Mouse (Mus musculus): Measurements from ENCODE around the gene Rars2.
"Not testable (repeated sequence)": the region's sequence is repeated elsewhere in the genome, so short reads cannot be mapped to it uniquely, and the experiment has no call there.

The Rars2 gene

GRCm38 (mm10) chr4:34614630-34615094, at the start of gene Rars2, which contains the start of gene Orc3:
Gene Rars2, plus strand, starts transcription at chr4:34614957.
Gene Orc3, minus strand, starts transcription at chr4:34614944.
- DNase-seq (ENCODE audit: low spot score), result peak; percentile 89

DNA sequence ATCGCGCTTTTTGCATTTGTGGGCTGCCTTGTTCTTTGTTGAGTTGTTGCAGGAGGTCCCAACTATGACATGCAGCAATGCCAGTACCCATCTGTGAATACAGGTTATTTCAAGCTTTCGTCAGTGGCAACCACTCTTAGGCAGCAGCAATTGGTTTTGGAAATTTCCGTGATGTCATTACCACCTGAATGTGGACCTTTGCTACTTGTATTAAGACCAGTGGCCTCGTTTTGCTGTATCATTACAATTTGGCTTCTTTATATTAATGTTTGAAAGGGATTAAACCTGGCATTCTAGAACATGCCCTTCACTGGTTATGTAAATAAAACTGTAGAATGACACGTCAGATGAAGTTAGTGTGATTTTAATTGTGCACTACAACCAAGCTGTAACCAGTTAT, 48.5 kb upstream of the Rars2 start:
- no peak for DNase-seq (ENCODE audit: low spot score)

DNA sequence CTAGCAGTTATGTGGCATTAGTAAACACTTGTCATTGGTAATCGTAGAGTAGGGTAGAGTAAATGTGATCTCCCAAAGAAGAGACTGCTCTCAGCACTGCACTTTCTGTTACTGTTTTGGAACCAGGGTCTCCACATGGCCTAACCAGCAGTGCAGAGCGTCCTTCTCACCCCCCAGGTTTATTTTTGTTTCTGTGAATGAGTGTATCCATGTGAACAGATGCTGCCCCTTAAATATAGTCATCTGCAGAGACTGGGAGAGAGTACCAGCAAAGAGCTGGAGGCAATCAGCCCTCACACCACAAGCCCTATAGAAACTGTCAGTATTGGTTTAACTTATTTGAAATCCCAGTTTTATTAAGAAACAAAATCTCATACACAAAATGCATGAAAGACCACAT, 41.9 kb upstream of the Rars2 start:
- DNase-seq (ENCODE audit: low spot score), result no peak

GRCm38 (mm10) chr4:34577028-34577427, 37.7 kb upstream of the Rars2 start:
- DNase-seq (ENCODE audit: low spot score), result no peak

GRCm38 (mm10) chr4:34579215-34579614, 35.5 kb upstream of the Rars2 start:
- DNase-seq (ENCODE audit: low spot score), result no peak

DNA sequence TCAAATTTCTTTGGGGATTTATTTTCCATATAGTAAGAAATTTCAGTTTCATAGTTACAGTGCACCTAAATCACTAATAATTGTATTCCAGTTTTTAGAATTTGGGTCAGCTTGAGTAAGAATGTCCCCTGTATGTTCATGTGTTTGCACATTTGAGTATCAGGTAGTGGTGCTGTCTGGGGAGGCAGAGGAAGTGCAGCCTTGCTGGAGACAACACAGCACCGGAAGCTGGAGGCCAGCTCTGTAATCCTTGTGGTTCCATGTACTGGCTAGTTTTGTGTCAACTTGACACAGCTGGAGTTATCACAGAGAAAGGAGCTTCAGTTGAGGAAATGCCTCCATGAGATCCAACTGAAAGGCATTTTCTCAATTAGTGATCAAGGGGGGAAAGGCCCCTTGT, 33.3 kb upstream of the Rars2 start:
- not testable (repeated sequence) for DNase-seq (ENCODE audit: low spot score)

DNA sequence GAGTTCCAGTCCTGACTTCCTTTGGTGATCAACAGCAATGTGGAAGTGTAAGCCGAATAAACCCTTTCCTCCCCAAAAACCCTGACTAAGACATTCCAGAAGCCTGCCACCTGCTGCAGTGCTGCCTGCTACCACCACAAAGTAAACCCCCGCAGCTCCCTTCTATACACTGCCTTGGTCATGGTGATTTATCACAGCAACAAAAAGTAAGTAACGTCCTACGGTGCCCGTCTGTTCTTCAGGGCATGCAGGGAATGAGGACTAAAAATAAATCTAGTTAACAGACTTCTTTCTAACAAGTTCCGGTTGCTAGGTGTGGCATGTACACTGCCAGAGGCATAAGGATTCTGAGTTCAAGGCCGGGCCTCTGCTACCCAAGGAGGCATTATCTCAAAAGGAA, 32.8 kb upstream of the Rars2 start:
- DNase-seq (ENCODE audit: low spot score), result no peak

DNA sequence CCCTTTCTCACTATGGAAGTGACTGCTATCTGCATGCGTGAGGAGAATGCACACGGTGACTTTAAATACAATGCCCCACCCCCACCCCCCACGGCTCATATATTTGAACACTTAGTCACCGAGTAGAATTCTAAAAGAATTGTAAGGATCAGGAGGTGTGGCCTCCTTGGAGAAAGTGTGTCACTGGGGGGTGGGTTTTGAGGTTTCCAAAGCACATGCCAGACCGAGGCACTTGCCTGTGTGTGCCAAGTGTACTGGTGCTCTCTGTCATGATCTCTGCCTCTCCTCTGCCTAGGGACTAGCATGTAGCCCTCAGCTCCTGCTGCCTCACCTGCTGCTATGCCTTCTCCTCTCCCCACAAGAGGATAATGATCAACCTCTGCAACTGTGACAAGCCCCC, 32.3 kb upstream of the Rars2 start:
- no peak for DNase-seq (ENCODE audit: low spot score)

- no peak for DNase-seq (ENCODE audit: low spot score)
Observed at GRCm38 (mm10) chr4:34583427-34583826, 31.3 kb upstream of the Rars2 start.

DNA sequence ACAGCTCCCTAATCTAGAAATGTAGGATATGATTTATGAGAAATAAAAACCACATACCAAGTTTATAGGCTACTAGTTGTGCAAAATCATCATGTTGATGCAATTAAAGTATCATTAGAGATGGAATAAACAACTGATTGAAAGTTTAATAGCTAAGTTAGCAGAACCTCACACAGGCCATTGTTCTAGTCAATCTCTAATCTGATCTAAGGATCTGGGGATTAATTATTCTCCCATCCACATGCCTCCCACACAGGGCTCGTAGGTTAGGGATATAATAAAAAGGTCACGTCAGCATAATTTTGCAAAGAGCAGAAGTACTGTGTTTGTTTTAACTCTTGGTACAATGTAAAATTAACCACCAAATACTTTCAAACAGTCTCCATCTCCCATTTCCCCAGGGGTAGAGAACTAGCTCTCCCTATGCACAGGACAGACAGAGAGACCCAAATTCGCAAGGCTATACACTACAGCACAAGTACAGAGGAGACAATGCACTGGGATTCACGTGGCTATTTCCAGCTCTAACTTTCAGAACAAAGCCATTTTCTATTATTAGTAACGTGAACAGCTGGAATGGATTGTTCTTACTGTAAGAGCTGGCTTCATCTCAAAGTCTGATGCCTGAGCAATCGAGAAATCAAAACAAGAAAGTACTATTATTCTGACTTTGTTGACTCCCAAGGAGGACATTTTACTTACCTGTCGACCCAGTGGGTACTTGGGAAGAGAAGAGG, 29.7 kb upstream of the Rars2 start:
- no peak for DNase-seq (ENCODE audit: low spot score)

- no peak for DNase-seq (ENCODE audit: low spot score)
Observed at GRCm38 (mm10) chr4:34603123-34603522, 11.6 kb upstream of the Rars2 start.

DNA sequence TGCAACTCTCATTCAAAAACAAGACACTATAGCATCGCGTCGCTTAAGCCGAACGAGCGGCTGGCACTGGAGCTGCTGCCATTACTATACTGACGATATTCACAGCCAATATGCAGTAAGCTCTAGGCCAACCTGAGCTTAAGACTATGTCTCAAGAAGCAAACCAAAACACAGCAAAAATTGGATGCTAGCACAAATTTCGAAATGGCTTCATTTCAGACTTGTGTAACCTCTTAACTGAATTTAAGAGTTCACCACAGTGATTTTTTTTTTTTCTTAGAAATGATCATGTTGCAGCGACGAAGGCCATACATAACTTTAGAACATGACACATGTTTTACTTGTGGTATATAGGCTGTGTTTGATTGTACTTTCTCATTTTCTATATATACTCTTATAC, 8.1 kb upstream of the Rars2 start:
- DNase-seq (ENCODE audit: low spot score), result no peak

- DNase-seq (ENCODE audit: low spot score), result no peak
Observed at GRCm38 (mm10) chr4:34613571-34614145, 1.1 kb upstream of the Rars2 start.

- DNase-seq (ENCODE audit: low spot score), result peak; percentile 22
Observed at GRCm38 (mm10) chr4:34615303-34615702, 546 bp downstream of the Rars2 start.

DNA sequence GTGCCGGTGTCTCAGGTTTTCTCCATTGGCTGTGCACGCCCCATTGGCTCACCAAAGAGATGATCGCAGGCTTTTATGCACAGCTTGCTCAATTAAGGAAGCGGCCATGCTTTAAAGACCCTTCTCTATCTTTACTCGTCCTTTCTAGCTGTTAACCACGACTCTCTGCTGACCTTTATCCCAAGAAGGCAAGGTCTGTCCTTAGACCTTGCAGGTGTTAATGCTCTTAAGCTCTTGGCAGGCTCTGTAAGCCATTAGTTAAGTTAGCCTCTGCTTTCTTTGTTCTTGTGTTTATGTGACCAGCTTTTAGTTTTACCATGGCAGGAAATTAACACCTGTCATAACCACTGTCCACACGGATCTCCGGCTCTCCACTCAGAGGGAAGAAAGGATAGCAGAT, 1.4 kb downstream of the Rars2 start:
- no peak for DNase-seq (ENCODE audit: low spot score)

DNA sequence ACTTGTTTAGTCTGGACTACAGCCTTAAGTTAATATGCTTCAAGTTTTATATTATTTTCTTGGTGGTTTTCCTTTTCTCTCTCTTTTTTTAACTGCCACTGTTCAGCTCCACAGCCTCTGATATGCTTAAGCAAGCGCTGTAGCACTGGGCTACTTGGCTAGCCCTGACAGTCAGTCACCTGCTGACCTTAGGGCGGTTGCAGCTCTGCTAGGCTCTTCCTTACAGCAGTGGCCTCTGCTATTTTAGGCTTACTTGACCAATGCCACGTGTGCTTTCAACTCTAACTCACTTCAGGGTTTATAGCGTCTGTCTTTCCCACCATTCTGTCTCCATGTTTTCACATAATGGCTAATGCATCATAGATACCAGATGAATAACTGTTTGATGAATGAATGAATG, 10.8 kb downstream of the Rars2 start:
- DNase-seq (ENCODE audit: low spot score), result no peak

- no peak for DNase-seq (ENCODE audit: low spot score)
Observed at GRCm38 (mm10) chr4:34626401-34626800, 11.6 kb downstream of the Rars2 start.

DNA sequence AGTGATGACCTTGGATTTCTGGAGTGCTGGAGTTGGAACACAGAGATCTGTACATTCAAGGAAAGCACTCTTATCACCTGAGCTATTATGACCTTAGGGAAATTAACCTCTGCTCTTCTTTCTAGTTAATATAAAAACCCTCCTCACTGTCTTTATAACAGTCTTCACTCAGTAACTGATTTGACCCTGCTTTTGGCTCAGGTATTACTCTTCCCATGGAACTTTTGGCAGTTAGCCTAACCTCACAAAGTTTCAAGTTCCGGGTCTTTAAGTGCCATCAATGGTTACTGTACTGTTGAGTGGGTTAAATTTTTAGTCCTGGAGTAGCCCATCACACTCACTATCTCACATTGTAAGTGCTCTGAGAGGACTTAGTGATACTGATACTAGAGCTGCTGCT, 15.2 kb downstream of the Rars2 start:
- DNase-seq (ENCODE audit: low spot score), result no peak

DNA sequence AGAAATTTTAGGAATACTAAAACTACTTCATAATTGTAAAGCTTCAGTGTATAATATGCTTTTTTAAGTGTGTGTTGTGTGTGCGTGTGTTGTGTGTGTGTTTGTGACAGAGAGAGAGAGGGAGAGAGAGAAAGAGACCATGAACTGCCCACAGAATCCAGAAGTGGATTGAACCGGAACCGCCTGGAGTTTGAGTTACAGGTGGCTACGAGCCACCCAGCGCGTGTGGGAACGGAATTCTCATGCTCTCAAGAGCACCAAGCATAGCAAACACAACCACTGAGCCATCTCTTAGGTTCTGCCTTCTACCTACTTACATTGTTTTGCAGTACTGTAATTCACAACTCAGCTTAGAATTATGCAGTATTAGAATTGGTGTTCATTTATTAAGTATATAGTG, 19.4 kb downstream of the Rars2 start:
- no peak for DNase-seq (ENCODE audit: low spot score)

DNA sequence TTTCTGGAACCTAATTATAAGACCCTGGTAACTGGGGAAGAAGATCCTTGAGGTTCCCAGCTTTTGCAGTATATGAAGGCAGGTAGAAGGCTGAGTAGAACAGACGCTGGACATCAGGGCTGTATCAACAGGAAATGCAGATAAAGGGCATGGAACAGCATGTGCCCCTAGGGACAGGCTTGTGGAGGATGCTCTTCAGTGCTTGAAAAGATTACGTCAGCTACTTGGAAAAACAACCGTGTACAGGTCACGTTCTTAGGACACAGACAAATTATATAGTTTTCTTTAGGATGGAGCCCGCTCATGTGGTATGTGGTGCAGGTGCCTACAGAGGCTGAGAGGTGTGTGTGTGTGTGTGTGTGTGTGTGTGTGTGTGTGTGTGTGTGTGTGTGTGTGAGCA, 21.3 kb downstream of the Rars2 start:
- DNase-seq (ENCODE audit: low spot score), result no peak

- no peak for DNase-seq (ENCODE audit: low spot score)
Observed at GRCm38 (mm10) chr4:34637386-34637785, 22.6 kb downstream of the Rars2 start.

- DNase-seq (ENCODE audit: low spot score), result no peak
Observed at GRCm38 (mm10) chr4:34637851-34638250, 23.1 kb downstream of the Rars2 start.

- DNase-seq (ENCODE audit: low spot score), result no peak
Observed at GRCm38 (mm10) chr4:34639745-34640364, 25.1 kb downstream of the Rars2 start.
